Mouse (Mus musculus) ES-Bruce4 (cell line): ENCODE data around the gene Hemgn. TPM values are rescaled to one million over a fixed set of nuclear protein-coding genes. Genes with fewer than 3 reads are reported as not detected.

Experiments
- H3K27ac ChIP-seq: 2 replicates; pipeline ENCODE4 v1.5.1; 2012; ENCODE audit warnings: low read length, inconsistent platforms; ENCODE audit not compliant: insufficient read depth
- H3K27me3 ChIP-seq: 2 replicates; pipeline ENCODE4 v1.6.1; 2012; ENCODE audit warnings: mild to moderate bottlenecking, low read length, inconsistent platforms; ENCODE audit not compliant: control insufficient read depth, poor library complexity, insufficient read depth, severe bottlenecking
- H3K36me3 ChIP-seq: 2 replicates; pipeline ENCODE4 v1.6.1; 2012; ENCODE audit warnings: inconsistent platforms, mild to moderate bottlenecking, low read length, moderate library complexity; ENCODE audit not compliant: control insufficient read depth, poor library complexity, insufficient read depth, severe bottlenecking
- H3K4me1 ChIP-seq: one replicate; pipeline ENCODE4 v1.8.1; 2011; ENCODE audit warnings: low read length; ENCODE audit not compliant: control insufficient read depth, insufficient read depth
- H3K4me3 ChIP-seq: 2 replicates; pipeline ENCODE4 v1.5.1; 2011; ENCODE audit warnings: low read depth, mild to moderate bottlenecking, low read length
- H3K9ac ChIP-seq: 2 replicates; pipeline ENCODE4 v1.6.1; 2012; ENCODE audit warnings: low read depth, mild to moderate bottlenecking, inconsistent platforms; ENCODE audit not compliant: poor library complexity, severe bottlenecking
- H3K9me3 ChIP-seq: replicated peaks from 2 replicates; pipeline ENCODE4 v1.6.1; 2012; ENCODE audit warnings: mild to moderate bottlenecking, low read length, inconsistent platforms; ENCODE audit not compliant: control insufficient read depth, poor library complexity, insufficient read depth, severe bottlenecking
- CTCF ChIP-seq: IDR thresholded peaks from one replicate; pipeline ENCODE4 v1.8.1; 2011; ENCODE audit warnings: low read depth, low read length
- EP300 ChIP-seq: IDR thresholded peaks from 2 replicates; pipeline ENCODE4 v1.6.1; 2011; ENCODE audit warnings: low read depth, low read length; ENCODE audit not compliant: insufficient read depth
- POLR2A ChIP-seq: IDR thresholded peaks from one replicate; pipeline ENCODE4 v1.8.1; 2011; ENCODE audit warnings: low read length; ENCODE audit not compliant: insufficient read depth
- polyA plus RNA-seq: library from polyadenylated mRNA; stranded (reverse); fragments of >200 nt; gene quantifications from 2 replicates; pipeline ENCODE4 v1.2.4, GENCODE M21; 2011; ENCODE audit warnings: low read depth; ENCODE audit not compliant: missing spikeins, insufficient read depth, insufficient read length

Gene Hemgn
- polyA plus RNA-seq, 1 experiment: not detected

DNA sequence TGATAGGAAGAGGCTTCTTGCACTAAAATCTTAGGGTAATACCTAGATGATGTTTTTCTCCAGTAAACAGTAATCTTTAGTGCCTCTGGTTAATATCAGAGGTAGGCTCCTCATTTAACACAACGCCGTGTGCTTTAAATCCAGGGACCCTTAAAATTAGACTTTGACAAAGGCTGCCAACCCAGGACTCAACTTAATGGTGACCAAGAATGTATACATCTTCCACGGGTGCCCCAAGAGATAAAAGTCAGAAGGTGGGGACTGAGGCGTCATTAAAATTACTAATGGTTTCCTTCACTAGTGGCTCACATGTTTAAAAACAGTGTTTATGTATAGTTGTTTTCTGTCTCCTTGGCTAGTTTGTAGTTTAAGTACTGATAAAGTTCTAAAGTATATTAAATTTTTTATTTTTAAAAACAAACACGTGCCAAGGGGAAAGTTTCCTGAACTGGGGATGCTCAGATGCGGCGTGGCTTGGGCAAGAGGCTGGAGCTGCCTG, 36.8 kb upstream of the Hemgn start:
- Histone ChIP-seq H3K4me1 (no peaks in the 10 kb centered on the region), H3K4me3 (peak overlapping the region; percentile 45), H3K27ac (peak overlapping the region; percentile 64), H3K9ac (peak overlapping the region; percentile 100), H3K36me3 (peaks cover 4% of the 10 kb centered on the region; the same call in 1 of the 2 replicates), H3K27me3 (no peaks in the 10 kb centered on the region), H3K9me3 (no peaks in the 10 kb centered on the region)
- TF ChIP-seq POLR2A (no peak), CTCF (no peak), EP300 (no peak)

DNA sequence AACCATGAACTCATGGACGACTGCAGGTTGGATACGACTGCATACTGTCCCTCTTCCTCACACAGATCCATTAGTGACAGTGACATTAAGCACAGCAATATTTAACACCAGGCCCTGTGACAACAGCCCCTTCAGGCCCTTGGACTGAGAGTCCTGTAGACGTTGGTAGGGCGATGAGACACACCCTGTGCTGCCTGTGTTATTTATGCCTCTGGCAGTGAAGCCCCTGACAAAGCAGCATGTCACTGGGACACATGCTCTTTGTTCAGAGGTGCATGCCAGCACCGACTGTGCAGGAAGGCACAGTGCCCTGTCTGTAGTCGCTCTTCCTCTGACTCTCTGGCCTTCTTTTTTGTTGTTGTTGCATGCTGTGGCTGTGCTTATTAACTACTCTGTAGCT, 35.6 kb upstream of the Hemgn start:
- Histone ChIP-seq H3K27ac (no peak overlapping the region), H3K4me1 (no peaks in the 10 kb centered on the region), H3K36me3 (peaks cover 4% of the 10 kb centered on the region; the same call in 1 of the 2 replicates), H3K27me3 (no peaks in the 10 kb centered on the region), H3K9ac (no peak overlapping the region), H3K9me3 (no peaks in the 10 kb centered on the region), H3K4me3 (no peak overlapping the region)
- no peak for TF ChIP-seq EP300
- no peak for TF ChIP-seq POLR2A
- no peak for TF ChIP-seq CTCF

DNA sequence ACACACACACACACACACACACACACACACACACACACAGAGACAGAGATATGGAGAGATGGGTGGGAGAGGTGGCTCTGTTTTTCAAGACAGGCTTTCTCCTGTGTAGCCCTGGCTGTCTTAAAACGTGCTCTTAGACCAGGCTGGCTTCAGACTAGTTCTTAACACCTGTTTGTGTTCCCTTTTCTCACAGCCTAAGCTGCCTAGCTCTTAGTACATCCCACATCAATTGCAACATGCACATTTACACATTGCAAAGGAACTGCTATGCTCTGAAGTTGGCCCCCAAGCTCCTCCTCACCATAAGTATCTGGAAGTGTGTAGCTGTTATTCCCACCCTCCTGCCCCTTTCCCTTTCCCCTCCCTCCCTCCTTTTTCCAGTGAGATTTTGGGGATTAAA, 34.2 kb upstream of the Hemgn start:
- TF ChIP-seq EP300: no peak
- no peak for TF ChIP-seq POLR2A
- TF ChIP-seq CTCF: no peak
- Histone ChIP-seq H3K27me3 (no peaks in the 10 kb centered on the region), H3K27ac (no peak overlapping the region)

DNA sequence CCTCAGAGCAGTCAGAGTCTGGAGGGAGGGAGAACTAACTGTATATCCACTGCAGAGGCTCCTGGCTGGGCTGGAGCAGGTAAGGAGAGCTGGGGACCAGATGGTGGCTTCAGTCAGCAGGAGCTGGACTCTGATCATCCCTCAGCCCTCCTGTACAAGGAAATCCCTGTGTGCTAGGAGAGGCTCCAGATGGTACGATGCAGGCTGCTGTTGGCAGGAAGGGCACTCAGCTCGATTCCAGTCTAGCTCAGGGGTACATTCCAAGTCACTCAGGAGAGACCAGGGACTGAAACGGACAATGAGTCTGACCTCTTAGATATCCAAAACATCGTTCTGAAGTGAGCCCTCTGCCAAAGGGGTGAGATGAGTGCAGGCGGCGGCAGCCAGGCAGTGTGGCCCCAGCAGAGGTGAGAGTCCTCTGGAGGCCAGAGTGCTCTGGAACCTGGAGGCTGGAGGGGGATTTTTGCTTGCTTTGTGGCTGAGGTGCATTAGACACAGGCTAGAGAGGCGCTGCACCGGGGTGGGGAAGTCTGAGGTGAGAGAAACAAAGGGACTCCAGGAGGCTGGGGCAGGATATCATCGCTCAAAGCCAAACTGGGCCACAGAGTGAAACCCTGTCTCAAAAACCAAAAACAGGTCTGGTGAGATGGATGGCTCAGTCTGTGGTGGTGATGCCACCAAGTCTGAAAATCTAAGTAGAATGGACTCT, 32.1 kb upstream of the Hemgn start:
- H3K4me3 ChIP-seq: peak overlapping the region; percentile 10
- H3K4me1 ChIP-seq: no peaks in the 10 kb centered on the region
- H3K27ac ChIP-seq: 0 out of 2 replicates have a peak overlapping the region, but pooled peaks have one; percentile 25
- no peaks in the 10 kb centered on the region for H3K9me3 ChIP-seq
- H3K27me3 ChIP-seq: no peaks in the 10 kb centered on the region
- H3K9ac ChIP-seq: peak overlapping the region; percentile 39; the same call in 1 of the 2 replicates
- no peak for TF ChIP-seq POLR2A
- TF ChIP-seq CTCF: no peak
- TF ChIP-seq EP300: no peak
- H3K36me3 ChIP-seq: no peaks in the 10 kb centered on the region

More for the DNA sequence above, 34.2 kb upstream of the Hemgn start:
- no peaks in the 10 kb centered on the region for H3K4me1 ChIP-seq
- peaks cover 4% of the 10 kb centered on the region; the same call in 1 of the 2 replicates for H3K36me3 ChIP-seq
- no peak overlapping the region for H3K4me3 ChIP-seq
- H3K9ac ChIP-seq: no peak overlapping the region
- H3K9me3 ChIP-seq: no peaks in the 10 kb centered on the region

DNA sequence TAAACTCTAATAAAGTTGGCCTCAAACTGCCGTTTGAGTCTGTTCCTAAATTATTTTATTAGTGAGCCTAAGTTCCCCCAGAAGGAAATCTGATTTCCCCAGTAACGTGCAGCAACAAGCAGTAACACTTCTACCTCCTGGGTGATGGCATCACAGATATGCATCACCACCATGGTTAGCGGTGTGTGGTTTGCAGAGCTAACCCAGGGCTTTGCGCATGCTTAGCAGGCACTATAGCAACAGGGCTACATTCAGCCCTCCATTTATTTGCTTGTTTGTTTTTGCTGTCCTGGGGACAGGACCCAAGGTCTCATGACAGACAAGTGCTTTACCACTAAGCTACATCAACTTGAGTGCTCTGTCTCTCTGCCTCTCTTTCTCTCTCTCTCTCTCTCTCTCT, 29.2 kb upstream of the Hemgn start:
- H3K27me3 ChIP-seq: no peaks in the 10 kb centered on the region
- H3K36me3 ChIP-seq: no peaks in the 10 kb centered on the region
- no peak overlapping the region for H3K27ac ChIP-seq
- no peak overlapping the region for H3K9ac ChIP-seq
- H3K4me1 ChIP-seq: no peaks in the 10 kb centered on the region
- no peak for TF ChIP-seq EP300
- TF ChIP-seq CTCF: no peak
- no peak for TF ChIP-seq POLR2A
- H3K9me3 ChIP-seq: no peaks in the 10 kb centered on the region
- H3K4me3 ChIP-seq: no peak overlapping the region

DNA sequence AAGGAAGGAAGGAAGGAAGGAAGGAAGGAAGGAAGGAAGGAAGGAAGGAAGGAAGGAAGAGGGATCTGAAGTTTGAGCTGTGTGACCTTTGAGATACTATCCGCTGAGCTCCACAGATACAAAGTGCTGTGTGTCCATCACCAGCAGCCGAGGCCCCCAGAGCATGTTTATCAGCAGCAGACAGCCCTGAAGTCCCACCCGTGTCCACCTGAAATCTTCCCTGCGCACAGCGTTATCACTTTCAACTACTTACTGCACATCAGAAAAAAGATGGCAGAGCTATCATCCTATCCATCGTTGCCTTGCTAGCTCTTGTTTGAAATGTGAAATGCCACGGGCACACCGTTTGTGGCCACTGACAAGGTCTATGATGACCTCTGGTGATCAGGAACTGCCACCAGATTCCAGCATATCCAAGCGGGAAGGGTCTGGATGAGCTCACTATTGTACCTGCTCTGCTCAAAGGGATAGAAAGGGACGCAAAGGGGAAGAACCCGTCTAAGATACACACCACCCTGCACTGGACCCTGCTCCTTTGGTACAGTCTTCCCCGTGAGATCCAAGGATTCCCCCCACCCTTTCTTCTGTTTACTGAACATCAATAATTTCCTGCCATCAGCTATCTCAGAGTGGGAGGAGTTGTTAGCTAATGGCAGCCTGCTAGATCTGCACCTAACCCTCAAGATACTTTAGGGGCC, 19.2 kb upstream of the Hemgn start:
- H3K9ac ChIP-seq: no peak overlapping the region
- no peak overlapping the region for H3K4me3 ChIP-seq
- H3K4me1 ChIP-seq: no peaks in the 10 kb centered on the region
- no peak overlapping the region for H3K27ac ChIP-seq
- no peaks in the 10 kb centered on the region for H3K27me3 ChIP-seq
- no peaks in the 10 kb centered on the region for H3K36me3 ChIP-seq
- TF ChIP-seq POLR2A: no peak
- TF ChIP-seq CTCF: no peak
- TF ChIP-seq EP300: no peak
- H3K9me3 ChIP-seq: no peaks in the 10 kb centered on the region
